Mouse (Mus musculus): Measurements from ENCODE around the gene Ubac1. TPM values are rescaled to one million over a fixed set of nuclear protein-coding genes. Genes with fewer than 3 reads are reported as not detected.

Ubac1 gene
- polyA plus RNA-seq, 1 experiment from 2014 or later, result 97.0 TPM

- Histone ChIP-seq H3K27me3 (replicated peaks) (no peaks in the 10 kb centered on the region), H3K9me3 (no peaks in the 10 kb centered on the region), H3K4me3 (no peak overlapping the region), H3K27ac (replicated peaks) (peak overlapping the region; percentile 74), H3K9ac (no peak overlapping the region), H3K36me3 (peaks cover 27% of the 10 kb centered on the region), H3K4me1 (peaks cover 53% of the 10 kb centered on the region), H3K4me2 (peak overlapping the region; percentile 35)
- 33% methylated on average over 2 of the region's 2 CpGs for WGBS
- no peak for ATAC-seq (ENCODE audit: extremely low read depth, insufficient number of reproducible peaks, low FRiP score, low TSS enrichment)
Measured at GRCm38 (mm10) chr2:25970426-25970825, 51.1 kb downstream of the Ubac1 start.

DNA sequence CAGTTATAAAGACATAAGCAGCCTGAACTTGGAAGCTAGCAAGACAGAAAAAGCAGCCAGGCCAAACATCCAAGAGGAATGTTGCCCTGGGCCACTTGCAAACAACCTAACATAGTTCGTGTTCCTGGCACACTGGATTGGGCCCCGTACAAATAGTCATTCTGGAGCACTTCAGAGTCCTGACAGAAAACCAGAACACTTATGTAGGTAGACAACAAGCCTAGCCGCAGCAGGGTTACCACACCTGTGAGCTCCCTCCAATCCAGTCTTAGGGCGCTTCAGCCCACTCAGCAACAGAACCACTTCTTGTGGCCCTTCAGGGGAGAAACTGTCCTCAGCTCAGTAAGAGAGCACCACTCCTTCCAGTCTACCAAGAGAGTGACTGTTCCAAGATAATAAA is 52.2 kb downstream of the Ubac1 start:
- Histone ChIP-seq H3K4me2 (no peak overlapping the region), H3K4me1 (peaks cover 52% of the 10 kb centered on the region), H3K4me3 (no peak overlapping the region), H3K36me3 (peaks cover 38% of the 10 kb centered on the region), H3K27ac (replicated peaks) (peak overlapping the region; percentile 39; the same call in 1 of the 2 replicates), H3K27me3 (replicated peaks) (no peaks in the 10 kb centered on the region), H3K9me3 (no peaks in the 10 kb centered on the region), H3K9ac (no peak overlapping the region)
- no peak for ATAC-seq (ENCODE audit: extremely low read depth, insufficient number of reproducible peaks, low FRiP score, low TSS enrichment)
- WGBS, result 84% methylated on average over 4 of the region's 4 CpGs

GRCm38 (mm10) chr2:25949291-25949690 is 72.3 kb downstream of the Ubac1 start:
- peaks cover 74% of the 10 kb centered on the region for H3K36me3 ChIP-seq
- H3K4me3 ChIP-seq, result no peak overlapping the region
- H3K27ac ChIP-seq (replicated peaks), result no peak overlapping the region
- no peak overlapping the region for H3K9ac ChIP-seq
- H3K4me2 ChIP-seq, result no peak overlapping the region
- 85% methylated on average over 3 of the region's 3 CpGs for WGBS
- H3K4me1 ChIP-seq, result no peaks in the 10 kb centered on the region
- ATAC-seq (ENCODE audit: extremely low read depth, insufficient number of reproducible peaks, low FRiP score, low TSS enrichment), result no peak
- no peaks in the 10 kb centered on the region for H3K9me3 ChIP-seq
- H3K27me3 ChIP-seq (replicated peaks), result no peaks in the 10 kb centered on the region

Other genes starting within 250 kb of the Ubac1 start
- gene Lcn11, start 244.7 kb downstream of the Ubac1 start, polyA plus RNA-seq (2015; fragmentation: Nextera tagmentation; extraction: Ambion mirVana), result not detected in 2 replicates
- not detected in 2 replicates for gene Gm13539, start 239.5 kb downstream of the Ubac1 start, polyA plus RNA-seq (2015; fragmentation: Nextera tagmentation; extraction: Ambion mirVana)
- gene Glt6d1, start 205.9 kb downstream of the Ubac1 start, polyA plus RNA-seq (2015; fragmentation: Nextera tagmentation; extraction: Ambion mirVana), result not detected in 2 replicates
- not detected in 2 replicates for gene Lcn9, start 198.6 kb downstream of the Ubac1 start, polyA plus RNA-seq (2015; fragmentation: Nextera tagmentation; extraction: Ambion mirVana)
- not detected in 2 replicates for gene Sohlh1, start 174.5 kb downstream of the Ubac1 start, polyA plus RNA-seq (2015; fragmentation: Nextera tagmentation; extraction: Ambion mirVana)
- gene Kcnt1, start 158.0 kb downstream of the Ubac1 start, polyA plus RNA-seq (2015; fragmentation: Nextera tagmentation; extraction: Ambion mirVana), result 0.07 and 0.11 TPM in 2 replicates
- 6.6 and 11.6 TPM in 2 replicates for gene Camsap1, start 38.5 kb downstream of the Ubac1 start, polyA plus RNA-seq (2015; fragmentation: Nextera tagmentation; extraction: Ambion mirVana)
- gene Nacc2, start 101.5 kb upstream of the Ubac1 start, polyA plus RNA-seq (2015; fragmentation: Nextera tagmentation; extraction: Ambion mirVana), result 5.4 and 6.1 TPM in 2 replicates
- 0.23 TPM in 1 of 2 replicates, not detected in the other for gene Lhx3, start 186.5 kb upstream of the Ubac1 start, polyA plus RNA-seq (2015; fragmentation: Nextera tagmentation; extraction: Ambion mirVana)
- gene Qsox2, start 215.8 kb upstream of the Ubac1 start, polyA plus RNA-seq (2015; fragmentation: Nextera tagmentation; extraction: Ambion mirVana), result 11.3 and 11.6 TPM in 2 replicates

Data from heart, embryonic 13.5 days (tissue).